Mouse (Mus musculus): ENCODE results near the gene Nol4l. TPM values are rescaled to one million over a fixed set of nuclear protein-coding genes. Genes with fewer than 3 reads are reported as not detected.

Nol4l gene
- 67.2 and 72.4 TPM in 2 replicates for polyA plus RNA-seq (2012; rRNA removed)

GRCm38 (mm10) chr2:153529931-153530766 lies at the start of gene Nol4l:
TSS of gene Nol4l (minus strand) at chr2:153529971.

DNA sequence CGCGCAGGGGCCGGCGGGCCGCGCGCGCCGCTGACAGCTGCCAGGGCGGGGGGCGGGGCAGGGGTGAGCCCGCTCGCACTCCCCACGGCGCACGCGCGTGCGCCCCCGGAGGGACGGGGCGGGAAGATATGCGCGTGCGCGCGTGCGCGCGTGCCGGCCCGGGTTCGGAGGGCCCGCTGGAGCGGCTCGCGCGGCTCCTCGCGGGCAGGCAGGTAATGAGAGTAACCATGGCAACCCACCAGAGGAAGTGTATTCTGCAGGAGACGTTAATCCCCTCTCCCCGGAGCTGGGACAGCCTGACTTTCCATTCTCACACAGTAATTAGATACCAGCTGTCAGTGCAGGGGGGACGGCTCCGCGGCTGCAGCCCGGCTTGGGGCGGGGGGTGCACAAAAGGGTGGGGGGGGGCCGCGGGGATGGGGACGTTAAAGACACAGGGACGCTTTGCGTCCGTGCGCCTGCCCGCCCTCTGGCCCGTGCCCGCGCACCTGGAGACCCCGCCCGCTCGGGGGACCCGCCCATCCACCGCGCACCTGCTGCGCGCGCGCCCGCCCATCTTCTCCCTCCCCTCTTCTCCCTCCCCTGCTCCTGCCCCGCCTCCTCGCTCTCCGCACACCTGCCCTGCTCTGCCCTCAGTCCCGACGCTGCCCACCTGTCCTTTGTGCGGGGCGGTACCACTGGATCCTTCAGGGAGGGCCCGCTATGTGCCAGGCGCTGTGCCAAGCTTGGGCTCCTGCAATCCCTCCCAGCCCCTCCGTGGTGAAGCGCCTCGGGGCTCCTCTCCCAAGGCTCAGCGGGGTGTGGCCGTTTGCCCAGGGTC lies 37.0 kb downstream of the Nol4l start, which contains the start of gene 4930404H24Rik:
Gene 4930404H24Rik, plus strand, starts transcription at position 218 of the 820 bp plus-strand sequence.

Other genes with a start within 250 kb of the Nol4l start
- 45.3 and 45.9 TPM in 2 replicates for gene Kif3b, start 238.6 kb downstream of the Nol4l start, polyA plus RNA-seq (2012; rRNA removed)
- 26.0 and 26.9 TPM in 2 replicates for gene Asxl1, start 184.1 kb downstream of the Nol4l start, polyA plus RNA-seq (2012; rRNA removed)
- not detected in 2 replicates for gene 4930404H24Rik, start 37.2 kb downstream of the Nol4l start, polyA plus RNA-seq (2012; rRNA removed)
- 53.4 and 55.7 TPM in 2 replicates for gene Commd7, start 102.8 kb upstream of the Nol4l start, polyA plus RNA-seq (2012; rRNA removed)
- gene Dnmt3b, start 119.5 kb upstream of the Nol4l start, polyA plus RNA-seq (2012; rRNA removed) = 3.1 and 3.3 TPM in 2 replicates
- gene Dnmt3c, start 166.7 kb upstream of the Nol4l start, polyA plus RNA-seq (2012; rRNA removed) = 0.05 TPM in 1 of 2 replicates, not detected in the other
- gene Mapre1, start 211.3 kb upstream of the Nol4l start, polyA plus RNA-seq (2012; rRNA removed) = 69.2 and 84.0 TPM in 2 replicates
- gene Efcab8, start 250.0 kb upstream of the Nol4l start, polyA plus RNA-seq (2012; rRNA removed) = 0.09 and 0.16 TPM in 2 replicates